Mouse (Mus musculus): ENCODE data around the gene Nipa2. TPM values are rescaled to one million over a fixed set of nuclear protein-coding genes. Genes with fewer than 3 reads are reported as not detected.

Gene Nipa2
- polyA plus RNA-seq (2015; fragmentation: Nextera tagmentation; extraction: Ambion mirVana), result 40.8 and 40.9 TPM in 2 replicates

GRCm38 (mm10) chr7:55962004-55962908 lies at the start of gene Nipa2:
Gene Nipa2 (minus strand): TSS chr7:55962476.
- peak; percentile 90 for DNase-seq (ENCODE audit: low spot score)

GRCm38 (mm10) chr7:56011018-56011333 lies 48.7 kb upstream of the Nipa2 start:
- no peak for DNase-seq (ENCODE audit: low spot score)

- no peak for DNase-seq (ENCODE audit: low spot score)
Measured at GRCm38 (mm10) chr7:56010318-56011017, 48.2 kb upstream of the Nipa2 start.

GRCm38 (mm10) chr7:55998997-55999396 lies 36.7 kb upstream of the Nipa2 start:
- DNase-seq (ENCODE audit: low spot score), result no peak

GRCm38 (mm10) chr7:55995013-55995412 lies 32.7 kb upstream of the Nipa2 start:
- no peak for DNase-seq (ENCODE audit: low spot score)

GRCm38 (mm10) chr7:55991858-55992257 lies 29.6 kb upstream of the Nipa2 start:
- no peak for DNase-seq (ENCODE audit: low spot score)

GRCm38 (mm10) chr7:55991129-55991528 lies 28.9 kb upstream of the Nipa2 start:
- no peak for DNase-seq (ENCODE audit: low spot score)

- peak; percentile 51 for DNase-seq (ENCODE audit: low spot score)
Measured at GRCm38 (mm10) chr7:55986526-55987214, 24.4 kb upstream of the Nipa2 start.

GRCm38 (mm10) chr7:55984754-55985153 lies 22.5 kb upstream of the Nipa2 start:
- DNase-seq (ENCODE audit: low spot score), result no peak

- DNase-seq (ENCODE audit: low spot score), result no peak
Measured at GRCm38 (mm10) chr7:55983107-55983506, 20.8 kb upstream of the Nipa2 start.

- no peak for DNase-seq (ENCODE audit: low spot score)
Measured at GRCm38 (mm10) chr7:55982010-55982700, 19.9 kb upstream of the Nipa2 start.

GRCm38 (mm10) chr7:55981511-55981910 lies 19.2 kb upstream of the Nipa2 start:
- DNase-seq (ENCODE audit: low spot score), result no peak

- no peak for DNase-seq (ENCODE audit: low spot score)
Measured at GRCm38 (mm10) chr7:55974429-55974828, 12.2 kb upstream of the Nipa2 start.

- DNase-seq (ENCODE audit: low spot score), result no peak
Measured at GRCm38 (mm10) chr7:55969415-55969814, 7.1 kb upstream of the Nipa2 start.

- peak; percentile 38 for DNase-seq (ENCODE audit: low spot score)
Measured at GRCm38 (mm10) chr7:55968258-55968901, 6.1 kb upstream of the Nipa2 start.

GRCm38 (mm10) chr7:55966866-55967460 lies 4.7 kb upstream of the Nipa2 start:
- DNase-seq (ENCODE audit: low spot score), result no peak

- no peak for DNase-seq (ENCODE audit: low spot score)
Measured at GRCm38 (mm10) chr7:55960506-55960905, 1.8 kb downstream of the Nipa2 start.

- no peak for DNase-seq (ENCODE audit: low spot score)
Measured at GRCm38 (mm10) chr7:55959801-55960200, 2.5 kb downstream of the Nipa2 start.

- DNase-seq (ENCODE audit: low spot score), result no peak
Measured at GRCm38 (mm10) chr7:55957916-55958315, 4.4 kb downstream of the Nipa2 start.

- DNase-seq (ENCODE audit: low spot score), result no peak
Measured at GRCm38 (mm10) chr7:55957178-55957577, 5.1 kb downstream of the Nipa2 start.

All from thymus, postnatal 0 days (tissue).